Mouse (Mus musculus) olfactory bulb, adult 2 months (tissue): ENCODE measurements around the gene Otud7a.

Experiments used
- CTCF ChIP-seq: fragments of 200-500 bp; IDR thresholded peaks from 2 replicates; pipeline ENCODE4 v1.5.1; 2012; ENCODE audit warnings: low read depth, mild to moderate bottlenecking, low read length, moderate library complexity; ENCODE audit not compliant: insufficient read depth
- POLR2A ChIP-seq: fragments of 200-500 bp; IDR thresholded peaks from 2 replicates; pipeline ENCODE4 v1.6.1; 2012; ENCODE audit warnings: mild to moderate bottlenecking, low read depth, low read length, moderate library complexity; ENCODE audit not compliant: insufficient read depth

GRCm38 (mm10) chr7:63754573-63755475, 310.3 kb downstream of the Otud7a start:
- TF ChIP-seq CTCF (no peak), POLR2A (no peak)
